Comparison of ENCODE assay signal across 16 mouse cellular contexts in the genomic region with DNA sequence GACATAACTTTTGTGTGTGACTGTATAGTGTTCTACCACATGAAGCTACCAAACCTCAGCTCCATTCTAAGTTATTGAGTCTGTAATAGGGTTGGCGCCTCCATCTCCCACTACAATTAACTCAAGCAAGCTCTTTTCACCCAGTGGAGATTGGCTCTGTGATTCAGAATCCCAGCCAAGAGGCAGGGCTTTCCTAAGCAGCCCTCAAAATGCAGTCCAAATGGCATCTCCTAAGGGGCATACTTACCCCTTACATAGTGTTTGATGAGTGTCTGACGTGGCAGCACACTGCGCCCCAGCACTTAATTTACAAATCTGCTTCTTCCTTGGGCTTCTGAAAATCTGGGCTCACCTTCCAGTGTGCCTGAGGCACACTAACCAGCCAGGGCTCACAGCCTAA. TPM values are rescaled to one million over a fixed set of nuclear protein-coding genes. Genes with fewer than 3 reads are reported as not detected.
A peak's percentile ranks its signal among the peaks of the same experiment; 100 is the strongest.
DNase-seq lines count a peak whose midpoint lies in the region; ATAC-seq and TF ChIP-seq lines count a peak whose summit lies in the region.
"Had no signal": no experiment of that assay in that cellular context is flagged by ENCODE, and none has a peak within 500 bp of the region (broad histone marks: within the 10 kb centered on the region; RNA-seq: fewer than 3 reads in every experiment).

No protein-coding gene starts in this region.

- no peak overlapping the region for H3K9ac ChIP-seq in forebrain, embryonic 14.5 days (ENCODE audit: low read length)
- no peak overlapping the region for H3K9ac ChIP-seq in forebrain, embryonic 12.5 days
- no peak overlapping the region for H3K9ac ChIP-seq in hindbrain, embryonic 16.5 days (ENCODE audit: low read depth, low read length)
- H3K9ac ChIP-seq in midbrain, postnatal 0 days (replicated peaks; ENCODE audit: low read length, poor library complexity, severe bottlenecking), result no peak overlapping the region
- H3K9ac ChIP-seq in midbrain, embryonic 11.5 days (ENCODE audit: low read length), result no peak overlapping the region
- H3K9ac ChIP-seq: heart, embryonic 12.5 days; hindbrain, embryonic 15.5 days had no signal

- WGBS in forebrain, embryonic 14.5 days, result 50% methylated on average over 3 of the region's 3 CpGs
- 79% methylated on average over 3 of the region's 3 CpGs for WGBS in forebrain, embryonic 12.5 days
- 66% methylated on average over 3 of the region's 3 CpGs for WGBS in hindbrain, embryonic 16.5 days
- 89% methylated on average over 3 of the region's 3 CpGs for WGBS in hindbrain, embryonic 10.5 days
- WGBS in midbrain, postnatal 0 days, result 69% methylated on average over 3 of the region's 3 CpGs
- 90% methylated on average over 3 of the region's 3 CpGs for WGBS in midbrain, embryonic 11.5 days

- H3K27ac ChIP-seq in forebrain, embryonic 14.5 days (ENCODE audit: low read depth, low read length), result no peak overlapping the region
- no peak overlapping the region for H3K27ac ChIP-seq in forebrain, embryonic 12.5 days
- H3K27ac ChIP-seq in hindbrain, embryonic 16.5 days (ENCODE audit: low read depth, low read length), result no peak overlapping the region
- H3K27ac ChIP-seq in hindbrain, embryonic 10.5 days, result no peak overlapping the region
- no peak overlapping the region for H3K27ac ChIP-seq in midbrain, postnatal 0 days (ENCODE audit: low read depth, low read length)
- H3K27ac ChIP-seq in midbrain, embryonic 11.5 days (ENCODE audit: low read depth, low read length), result no peak overlapping the region
- H3K27ac ChIP-seq: embryonic facial prominence, embryonic 10.5 days; hindbrain, embryonic 15.5 days had no signal

- no peak overlapping the region for H3K4me2 ChIP-seq in forebrain, embryonic 14.5 days (ENCODE audit: low read length)
- H3K4me2 ChIP-seq in forebrain, embryonic 12.5 days, result no peak overlapping the region
- no peak overlapping the region for H3K4me2 ChIP-seq in hindbrain, embryonic 16.5 days (ENCODE audit: low read length)
- H3K4me2 ChIP-seq in midbrain, postnatal 0 days (ENCODE audit: low read depth, low read length, poor library complexity, severe bottlenecking), result no peak overlapping the region
- no peak overlapping the region for H3K4me2 ChIP-seq in midbrain, embryonic 11.5 days
- H3K4me2 ChIP-seq: heart, embryonic 12.5 days; hindbrain, embryonic 15.5 days had no signal

- H3K4me3 ChIP-seq in forebrain, embryonic 14.5 days (ENCODE audit: low read depth, low read length), result no peak overlapping the region
- no peak overlapping the region for H3K4me3 ChIP-seq in forebrain, embryonic 12.5 days (replicated peaks)
- H3K4me3 ChIP-seq in hindbrain, embryonic 16.5 days (ENCODE audit: low read length), result no peak overlapping the region
- H3K4me3 ChIP-seq in hindbrain, embryonic 10.5 days, result no peak overlapping the region
- no peak overlapping the region for H3K4me3 ChIP-seq in midbrain, postnatal 0 days (ENCODE audit: low read depth, low read length)
- H3K4me3 ChIP-seq in midbrain, embryonic 11.5 days (ENCODE audit: low read depth, low read length), result no peak overlapping the region
- H3K4me3 ChIP-seq: embryonic facial prominence, embryonic 10.5 days; heart, embryonic 12.5 days; hindbrain, embryonic 15.5 days had no signal

- peak; percentile 72 for DNase-seq in forebrain, embryonic 14.5 days (ENCODE audit: low spot score)
- DNase-seq in hindbrain, embryonic 10.5 days (ENCODE audit: low spot score), result no peak
- DNase-seq in midbrain, postnatal 0 days (ENCODE audit: low spot score), result peak; percentile 17
- DNase-seq in midbrain, embryonic 11.5 days (ENCODE audit: low spot score, missing footprints), result no peak
- DNase-seq in layer of hippocampus, adult 8-10 months (ENCODE audit: low spot score in 2 of 2), result no peak
- DNase-seq: adrenal gland, adult 2 months; adrenal gland, postnatal 25 days; cerebellum, adult 2 months; gastrocnemius, postnatal 14 days; kidney, adult 11 months; kidney, adult 9 months had no signal

- no peaks in the 10 kb centered on the region; the same call in 1 of the 2 replicates for H3K4me1 ChIP-seq in forebrain, embryonic 14.5 days (ENCODE audit: control insufficient read depth, insufficient read depth, low read length)
- no peaks in the 10 kb centered on the region for H3K4me1 ChIP-seq in forebrain, embryonic 12.5 days
- H3K4me1 ChIP-seq in hindbrain, embryonic 16.5 days (ENCODE audit: control insufficient read depth, insufficient read depth, low read depth, low read length), result no peaks in the 10 kb centered on the region; the same call in 1 of the 2 replicates
- no peaks in the 10 kb centered on the region for H3K4me1 ChIP-seq in hindbrain, embryonic 10.5 days (replicated peaks)
- H3K4me1 ChIP-seq in midbrain, postnatal 0 days (ENCODE audit: insufficient read depth, low read length), result no peaks in the 10 kb centered on the region
- no peaks in the 10 kb centered on the region for H3K4me1 ChIP-seq in midbrain, embryonic 11.5 days (ENCODE audit: control insufficient read depth, insufficient read depth, low read length)
- H3K4me1 ChIP-seq: embryonic facial prominence, embryonic 10.5 days; heart, embryonic 12.5 days; hindbrain, embryonic 15.5 days had no signal

- no peaks in the 10 kb centered on the region for H3K36me3 ChIP-seq in forebrain, embryonic 14.5 days (ENCODE audit: control insufficient read depth, insufficient read depth, low read length)
- no peaks in the 10 kb centered on the region for H3K36me3 ChIP-seq in forebrain, embryonic 12.5 days (replicated peaks)
- no peaks in the 10 kb centered on the region for H3K36me3 ChIP-seq in hindbrain, embryonic 16.5 days (ENCODE audit: control insufficient read depth, insufficient read depth, low read length)
- no peaks in the 10 kb centered on the region for H3K36me3 ChIP-seq in hindbrain, embryonic 10.5 days
- no peaks in the 10 kb centered on the region for H3K36me3 ChIP-seq in midbrain, postnatal 0 days (ENCODE audit: insufficient read depth, low read length)
- H3K36me3 ChIP-seq in midbrain, embryonic 11.5 days (ENCODE audit: control insufficient read depth, insufficient read depth, low read length), result no peaks in the 10 kb centered on the region
- H3K36me3 ChIP-seq: embryonic facial prominence, embryonic 10.5 days; heart, embryonic 12.5 days; hindbrain, embryonic 15.5 days had no signal

- TF ChIP-seq CTCF in midbrain, postnatal 0 days (IDR thresholded peaks at IDR 0.05), result no peak

- no peaks in the 10 kb centered on the region for H3K27me3 ChIP-seq in forebrain, embryonic 14.5 days (replicated peaks; ENCODE audit: control insufficient read depth, insufficient read depth, low read length)
- no peaks in the 10 kb centered on the region for H3K27me3 ChIP-seq in forebrain, embryonic 12.5 days
- no peaks in the 10 kb centered on the region for H3K27me3 ChIP-seq in hindbrain, embryonic 16.5 days (replicated peaks; ENCODE audit: control insufficient read depth, insufficient read depth, low read length)
- 0 out of 2 replicates have a peak, but pooled peaks cover 5% of the 10 kb centered on the region for H3K27me3 ChIP-seq in hindbrain, embryonic 10.5 days (ENCODE audit: insufficient read depth, poor library complexity, severe bottlenecking)
- H3K27me3 ChIP-seq in midbrain, postnatal 0 days (ENCODE audit: insufficient read depth, low read length), result no peaks in the 10 kb centered on the region
- H3K27me3 ChIP-seq in midbrain, embryonic 11.5 days (ENCODE audit: control insufficient read depth, insufficient read depth, low read length), result no peaks in the 10 kb centered on the region
- H3K27me3 ChIP-seq: hindbrain, embryonic 15.5 days had no signal

- no peaks in the 10 kb centered on the region for H3K9me3 ChIP-seq in forebrain, embryonic 14.5 days (replicated peaks; ENCODE audit: control insufficient read depth, low read length)
- H3K9me3 ChIP-seq in forebrain, embryonic 12.5 days, result no peaks in the 10 kb centered on the region
- no peaks in the 10 kb centered on the region for H3K9me3 ChIP-seq in hindbrain, embryonic 16.5 days (ENCODE audit: control insufficient read depth, low read length)
- H3K9me3 ChIP-seq in hindbrain, embryonic 10.5 days, result no peaks in the 10 kb centered on the region
- H3K9me3 ChIP-seq in midbrain, postnatal 0 days (ENCODE audit: low read length), result no peaks in the 10 kb centered on the region
- no peaks in the 10 kb centered on the region for H3K9me3 ChIP-seq in midbrain, embryonic 11.5 days (ENCODE audit: control insufficient read depth, low read length)
- H3K9me3 ChIP-seq: embryonic facial prominence, embryonic 10.5 days; heart, embryonic 12.5 days; hindbrain, embryonic 15.5 days had no signal

- peak; percentile 67; the same call in 1 of the 2 replicates for ATAC-seq in forebrain, embryonic 14.5 days
- no peak for ATAC-seq in forebrain, embryonic 12.5 days (ENCODE audit: low FRiP score)
- peak; percentile 58; the same call in 1 of the 2 replicates for ATAC-seq in hindbrain, embryonic 16.5 days
- no peak for ATAC-seq in midbrain, postnatal 0 days (ENCODE audit: low FRiP score)
- ATAC-seq in midbrain, embryonic 11.5 days (ENCODE audit: low FRiP score), result no peak

RNA-seq across cellular contexts. Expression of gene Fmnl2, which starts 17.8 kb away (rescaled TPM):
- polyA plus RNA-seq in forebrain, embryonic 14.5 days (2014; fragmentation: Nextera tagmentation; extraction: Ambion mirVana), result 21.3 and 23.0 TPM in 2 replicates
- 13.9 and 14.6 TPM in 2 replicates for polyA plus RNA-seq in forebrain, embryonic 12.5 days (2016; fragmentation: Nextera tagmentation; extraction: Ambion mirVana)
- polyA plus RNA-seq in hindbrain, embryonic 16.5 days (2015; fragmentation: Nextera tagmentation; extraction: Ambion mirVana), result 8.4 and 9.0 TPM in 2 replicates
- polyA plus RNA-seq in hindbrain, embryonic 10.5 days (2016; fragmentation: Nextera tagmentation; extraction: Ambion mirVana), result 5.7 and 6.6 TPM in 2 replicates
- 27.0 and 32.7 TPM in 2 replicates for total RNA-seq in midbrain, postnatal 0 days (2014; rRNA removed)
- polyA plus RNA-seq in midbrain, postnatal 0 days (2015; fragmentation: Nextera tagmentation; extraction: Ambion mirVana), result 6.9 and 8.4 TPM in 2 replicates
- 9.2 and 9.4 TPM in 2 replicates for polyA plus RNA-seq in midbrain, embryonic 11.5 days (2014; fragmentation: Nextera tagmentation; extraction: Ambion mirVana)
- total RNA-seq in layer of hippocampus, adult 8-10 months (2022), result 10 to 100 TPM; 43.9 to 45.7 (median 44.3) TPM

Comparison
In these comparisons a context has a peak if more than half of its experiments do, and no peak if none do; other contexts are left out.
1. ATAC-seq: peak in forebrain, embryonic 14.5 days (single experiment) and hindbrain, embryonic 16.5 days (single experiment); none in forebrain, embryonic 12.5 days (single experiment), midbrain, postnatal 0 days (single experiment) and midbrain, embryonic 11.5 days (single experiment).
2. DNase-seq: peak in forebrain, embryonic 14.5 days (single experiment) and midbrain, postnatal 0 days (single experiment); none in hindbrain, embryonic 10.5 days (single experiment), midbrain, embryonic 11.5 days (single experiment) and layer of hippocampus, adult 8-10 months (0 of 2).